Mouse (Mus musculus) spleen, postnatal 0 days (tissue): ENCODE results near the gene Gm4201. TPM values are rescaled to one million over a fixed set of nuclear protein-coding genes. Genes with fewer than 3 reads are reported as not detected.

Experiments used
- polyA plus RNA-seq: library from polyadenylated mRNA; unstranded; fragments of >200 nt; fragmentation: Nextera tagmentation; extraction: Ambion mirVana; gene quantifications from 2 replicates; pipeline ENCODE4 v1.2.1, GENCODE M21; 2015

The Gm4201 gene
- not detected in 2 replicates for polyA plus RNA-seq

GRCm38 (mm10) chr7:22565243-22565642 is at the start of gene Gm4201:
Gm4201 (minus strand) TSS chr7:22565343.

GRCm38 (mm10) chr7:22588027-22588426 is 22.9 kb upstream of the Gm4201 start, which contains the start of gene Gm4565:
Gm4565 (minus strand) TSS chr7:22588127.

GRCm38 (mm10) chr7:22534787-22535186 is 30.4 kb downstream of the Gm4201 start, which contains the start of gene Gm8677:
Gm8677 (minus strand) TSS chr7:22534887.

GRCm38 (mm10) chr7:22522667-22523066 is 42.5 kb downstream of the Gm4201 start, which contains the start of gene Vmn1r152:
Vmn1r152 (plus strand) TSS chr7:22522967.

Other genes starting within 250 kb of the Gm4201 start
- gene Gm4187, start 235.6 kb downstream of the Gm4201 start, polyA plus RNA-seq = not detected in 2 replicates
- not detected in 2 replicates for gene Gm8660, start 194.3 kb downstream of the Gm4201 start, polyA plus RNA-seq
- not detected in 2 replicates for gene Vmn1r148, start 151.8 kb downstream of the Gm4201 start, polyA plus RNA-seq
- gene Vmn1r149, start 127.1 kb downstream of the Gm4201 start, polyA plus RNA-seq = not detected in 2 replicates
- gene Gm10665, start 101.3 kb downstream of the Gm4201 start, polyA plus RNA-seq = not detected in 2 replicates
- not detected in 2 replicates for gene Vmn1r151, start 65.7 kb downstream of the Gm4201 start, polyA plus RNA-seq
- gene Vmn1r152, start 42.4 kb downstream of the Gm4201 start, polyA plus RNA-seq = not detected in 2 replicates
- gene Gm8677, start 30.5 kb downstream of the Gm4201 start, polyA plus RNA-seq = not detected in 2 replicates
- not detected in 2 replicates for gene Gm4565, start 22.8 kb upstream of the Gm4201 start, polyA plus RNA-seq
- gene Vmn1r155, start 92.7 kb upstream of the Gm4201 start, polyA plus RNA-seq = not detected in 2 replicates
- not detected in 2 replicates for gene Gm8693, start 127.0 kb upstream of the Gm4201 start, polyA plus RNA-seq
- not detected in 2 replicates for gene Gm4567, start 154.4 kb upstream of the Gm4201 start, polyA plus RNA-seq
- not detected in 2 replicates for gene Vmn1r157, start 196.4 kb upstream of the Gm4201 start, polyA plus RNA-seq
- not detected in 2 replicates for gene Vmn1r158, start 225.4 kb upstream of the Gm4201 start, polyA plus RNA-seq